ENCODE assay signal across 8 mouse cellular contexts in the genomic region with DNA sequence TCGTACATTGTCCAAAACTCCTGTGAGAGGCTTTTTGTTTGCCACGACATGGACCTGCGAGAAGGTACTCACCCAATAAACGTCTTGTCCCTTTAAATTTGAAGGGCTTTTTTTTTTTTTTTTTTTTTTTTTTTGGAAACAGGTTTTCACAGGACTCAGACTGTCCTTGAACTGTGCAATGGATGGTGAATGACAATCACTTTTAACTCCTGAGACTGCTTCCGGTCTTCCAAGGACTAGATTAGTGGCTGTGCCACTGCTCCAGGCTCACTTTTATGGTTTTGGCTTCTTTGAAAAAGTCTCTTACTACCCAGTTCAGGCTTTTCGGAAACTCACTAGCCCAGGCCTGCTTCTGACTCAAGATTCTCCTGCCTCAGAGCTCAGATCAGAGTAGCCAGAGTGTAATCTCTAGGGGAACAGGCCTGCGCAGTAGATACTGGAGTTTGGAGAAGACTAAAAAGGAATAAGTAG. TPM values are rescaled to one million over a fixed set of nuclear protein-coding genes. Genes with fewer than 3 reads are reported as not detected.
DNase-seq lines count a peak whose midpoint lies in the region; ATAC-seq and TF ChIP-seq lines count a peak whose summit lies in the region.

No protein-coding gene starts in this region.

- H3K27me3 ChIP-seq in forebrain, embryonic 16.5 days (replicated peaks; ENCODE audit: control insufficient read depth, insufficient read depth, low read length): no peaks in the 10 kb centered on the region
- no peaks in the 10 kb centered on the region for H3K27me3 ChIP-seq in midbrain, embryonic 10.5 days (ENCODE audit: low read depth, poor library complexity, severe bottlenecking)

- no peaks in the 10 kb centered on the region for H3K36me3 ChIP-seq in forebrain, embryonic 16.5 days (ENCODE audit: control insufficient read depth, insufficient read depth)
- H3K36me3 ChIP-seq in midbrain, embryonic 10.5 days: peaks cover 25% of the 10 kb centered on the region

- no peak for TF ChIP-seq CTCF in bone marrow, adult 2 months (IDR thresholded peaks at IDR 0.05; ENCODE audit: control insufficient read depth, insufficient read depth, low read length)

- peak; percentile 18 for DNase-seq in ovary, postnatal 14 days (ENCODE audit: low spot score)
- no peak for DNase-seq in ovary, postnatal 10 days (ENCODE audit: low spot score)
- peak; percentile 55 for DNase-seq in kidney, adult 9 months
- DNase-seq in midbrain, embryonic 10.5 days (ENCODE audit: low spot score): peak; percentile 16
- DNase-seq in left cerebral cortex, postnatal 10 days (ENCODE audit: extremely low spot score in 1 of 2, low spot score in 2 of 2): no peak
- no peak for DNase-seq in cerebellum, adult 11 months

- H3K4me2 ChIP-seq in forebrain, embryonic 16.5 days (ENCODE audit: low read length): peak overlapping the region; percentile 50

- no peak overlapping the region for H3K4me3 ChIP-seq in bone marrow, adult 2 months (replicated peaks; ENCODE audit: control insufficient read depth, low read depth, low read length)
- peak overlapping the region; percentile 53 for H3K4me3 ChIP-seq in forebrain, embryonic 16.5 days (replicated peaks; ENCODE audit: low read length)
- H3K4me3 ChIP-seq in midbrain, embryonic 10.5 days: peak overlapping the region; percentile 67

- no peak overlapping the region for H3K9ac ChIP-seq in forebrain, embryonic 16.5 days (replicated peaks; ENCODE audit: low read depth, low read length)

- no peak for TF ChIP-seq POLR2A in bone marrow, adult 2 months (IDR thresholded peaks at IDR 0.05; ENCODE audit: borderline replicate concordance, control insufficient read depth, low read depth, low read length)

- no peaks in the 10 kb centered on the region for H3K9me3 ChIP-seq in forebrain, embryonic 16.5 days (ENCODE audit: control insufficient read depth, low read length)
- peaks cover 6% of the 10 kb centered on the region; the same call in 1 of the 2 replicates for H3K9me3 ChIP-seq in midbrain, embryonic 10.5 days (replicated peaks)

- ATAC-seq in forebrain, embryonic 16.5 days: peak; percentile 43; the same call in 1 of the 2 replicates

- intact Hi-C loops in left cerebral cortex, postnatal 10 days (cut with DNase I): no loop called here

- WGBS in bone marrow, adult 2 months: 21% methylated on average over 7 of the region's 7 CpGs
- WGBS in forebrain, embryonic 16.5 days: 17% methylated on average over 7 of the region's 7 CpGs
- 20% methylated on average over 7 of the region's 7 CpGs for WGBS in midbrain, embryonic 10.5 days

- H3K27ac ChIP-seq in bone marrow, adult 2 months (ENCODE audit: control insufficient read depth, insufficient read depth, low read depth, low read length, poor library complexity): 0 out of 2 replicates have a peak overlapping the region, but pooled peaks have one; percentile 32
- H3K27ac ChIP-seq in forebrain, embryonic 16.5 days (ENCODE audit: low read length): no peak overlapping the region
- H3K27ac ChIP-seq in midbrain, embryonic 10.5 days (replicated peaks): peak overlapping the region; percentile 85

- no peaks in the 10 kb centered on the region; the same call in 1 of the 2 replicates for H3K4me1 ChIP-seq in bone marrow, adult 2 months (ENCODE audit: control insufficient read depth, insufficient read depth, low read length)
- H3K4me1 ChIP-seq in forebrain, embryonic 16.5 days (replicated peaks; ENCODE audit: control insufficient read depth, insufficient read depth, low read length): peaks cover 4% of the 10 kb centered on the region; the same call in 1 of the 2 replicates
- H3K4me1 ChIP-seq in midbrain, embryonic 10.5 days: peaks cover 12% of the 10 kb centered on the region

RNA-seq across cellular contexts. Expression of gene Pttg1, which starts 0.4 kb away (rescaled TPM):
- polyA plus RNA-seq in bone marrow, adult 2 months (2011; ENCODE audit: insufficient read depth, insufficient read length, low replicate concordance, missing spikeins): 48.5 and 66.0 TPM in 2 replicates
- 27.0 and 32.7 TPM in 2 replicates for polyA plus RNA-seq in forebrain, embryonic 16.5 days (2015; fragmentation: Nextera tagmentation; extraction: Ambion mirVana)
- 94.6 and 109 TPM in 2 replicates for polyA plus RNA-seq in midbrain, embryonic 10.5 days (2016; fragmentation: Nextera tagmentation; extraction: Ambion mirVana)
- total RNA-seq in left cerebral cortex, postnatal 10 days (2021): 10 to 100 TPM; 19.1 to 20.0 TPM

RNA-seq across cellular contexts. Expression of gene Slu7, which starts 7.1 kb away (rescaled TPM):
- polyA plus RNA-seq in bone marrow, adult 2 months (2011; ENCODE audit: insufficient read depth, insufficient read length, low replicate concordance, missing spikeins): 26.8 and 27.2 TPM in 2 replicates
- polyA plus RNA-seq in forebrain, embryonic 16.5 days (2015; fragmentation: Nextera tagmentation; extraction: Ambion mirVana): 76.9 and 87.8 TPM in 2 replicates
- polyA plus RNA-seq in midbrain, embryonic 10.5 days (2016; fragmentation: Nextera tagmentation; extraction: Ambion mirVana): 59.2 and 59.5 TPM in 2 replicates
- 10 to 100 TPM; 42.2 to 48.7 TPM for total RNA-seq in left cerebral cortex, postnatal 10 days (2021)

RNA-seq across cellular contexts. Expression of gene C1qtnf2, which starts 47.6 kb away (rescaled TPM):
- not detected in 2 replicates for polyA plus RNA-seq in bone marrow, adult 2 months (2011; ENCODE audit: insufficient read depth, insufficient read length, low replicate concordance, missing spikeins)
- polyA plus RNA-seq in forebrain, embryonic 16.5 days (2015; fragmentation: Nextera tagmentation; extraction: Ambion mirVana): 5.9 and 6.5 TPM in 2 replicates
- 1.4 and 2.2 TPM in 2 replicates for polyA plus RNA-seq in midbrain, embryonic 10.5 days (2016; fragmentation: Nextera tagmentation; extraction: Ambion mirVana)
- total RNA-seq in left cerebral cortex, postnatal 10 days (2021): 1 to 10 TPM; 5.3 to 6.5 TPM

Comparison
In these comparisons a context has a peak if more than half of its experiments do, and no peak if none do; other contexts are left out.
1. DNase-seq: peak in ovary, postnatal 14 days (single experiment), kidney, adult 9 months (single experiment) and midbrain, embryonic 10.5 days (single experiment); none in ovary, postnatal 10 days (single experiment), left cerebral cortex, postnatal 10 days (0 of 2) and cerebellum, adult 11 months (single experiment).